Mouse (Mus musculus) hindlimb bud, embryonic 11.5 days (tissue): Measurements from ENCODE around the gene Ism2.
A peak's percentile ranks its signal among the peaks of the same experiment; 100 is the strongest.
"Not testable (repeated sequence)": the region's sequence is repeated elsewhere in the genome, so short reads cannot be mapped to it uniquely, and the experiment has no call there.

Source experiments
- DNase-seq: peaks from one replicate; pipeline ENCODE4 v3.0.0-alpha.2; 2012; ENCODE audit warnings: low read depth, low spot score; ENCODE audit errors: extremely low spot score

Gene Ism2

GRCm38 (mm10) chr12:87293934-87294333 is 5.6 kb downstream of the Ism2 start:
- no peak for DNase-seq

GRCm38 (mm10) chr12:87289100-87289499 is 10.4 kb downstream of the Ism2 start:
- DNase-seq: no peak

- DNase-seq: no peak
Measured at GRCm38 (mm10) chr12:87284726-87285125, 14.8 kb downstream of the Ism2 start.

DNA sequence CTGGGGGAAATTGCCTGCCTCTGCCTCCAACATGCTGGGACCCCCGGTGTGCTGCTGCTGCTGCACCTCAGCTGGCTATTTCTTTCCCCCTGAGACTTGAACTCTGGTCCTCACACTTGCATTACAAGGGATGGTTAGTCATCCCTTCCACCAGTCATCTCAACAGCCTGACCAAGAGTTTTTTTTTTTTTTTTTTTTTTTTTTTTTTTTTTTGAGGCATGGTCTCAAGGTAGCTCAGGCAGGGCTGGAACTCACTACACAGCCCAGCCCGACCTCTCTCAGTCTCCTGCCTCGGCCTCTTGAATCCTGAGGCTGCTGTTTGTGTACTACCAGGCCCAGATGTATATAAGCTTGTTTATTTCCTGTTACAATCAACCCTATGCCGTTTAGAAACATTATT is 15.2 kb downstream of the Ism2 start:
- no peak for DNase-seq

DNA sequence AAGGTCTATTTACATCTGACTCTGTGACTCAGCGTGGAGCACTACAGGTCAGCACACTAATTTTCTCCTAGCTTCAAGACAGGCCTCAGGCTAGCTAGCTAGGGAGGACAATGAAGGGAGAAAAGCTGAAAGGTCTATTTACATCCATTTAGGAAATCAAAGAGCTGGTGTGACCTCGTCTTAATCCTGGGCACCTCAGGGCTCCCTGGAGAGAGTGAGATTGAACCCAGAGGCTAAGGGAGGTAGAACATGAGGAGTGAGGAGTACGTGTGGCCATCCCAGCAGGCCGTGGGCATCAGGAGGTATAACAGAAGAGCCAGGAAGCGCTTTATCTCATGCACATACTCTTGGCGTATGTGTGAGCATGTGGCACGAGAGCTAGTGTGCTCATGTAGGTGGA is 15.8 kb downstream of the Ism2 start:
- no peak for DNase-seq

- DNase-seq: no peak
Measured at GRCm38 (mm10) chr12:87282743-87283142, 16.8 kb downstream of the Ism2 start.

GRCm38 (mm10) chr12:87281766-87282165 is 17.7 kb downstream of the Ism2 start:
- DNase-seq: no peak

DNA sequence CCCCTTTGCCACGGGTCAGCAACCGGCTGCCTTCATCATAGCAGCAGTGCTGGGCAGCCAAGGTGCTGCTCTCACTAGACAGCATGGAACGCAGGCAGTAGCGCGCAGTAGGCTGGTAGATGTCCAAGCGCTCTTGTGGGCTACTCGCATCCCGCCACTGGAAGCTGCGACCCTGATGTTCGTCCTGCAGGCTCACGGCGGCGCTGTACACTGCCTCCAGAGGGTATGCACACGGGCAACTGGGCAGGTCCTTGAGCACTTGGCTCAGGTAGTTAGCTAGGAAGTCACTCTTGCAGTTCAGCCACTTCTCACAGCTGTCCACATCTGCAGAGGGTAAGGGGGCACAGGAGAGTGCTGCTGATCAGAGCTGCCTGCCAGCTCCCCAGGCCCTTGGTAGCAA is 19.6 kb downstream of the Ism2 start:
- no peak for DNase-seq

- no peak for DNase-seq
Measured at GRCm38 (mm10) chr12:87279350-87279749, 20.2 kb downstream of the Ism2 start.

- DNase-seq: no peak
Measured at GRCm38 (mm10) chr12:87278118-87278730, 21.3 kb downstream of the Ism2 start.

DNA sequence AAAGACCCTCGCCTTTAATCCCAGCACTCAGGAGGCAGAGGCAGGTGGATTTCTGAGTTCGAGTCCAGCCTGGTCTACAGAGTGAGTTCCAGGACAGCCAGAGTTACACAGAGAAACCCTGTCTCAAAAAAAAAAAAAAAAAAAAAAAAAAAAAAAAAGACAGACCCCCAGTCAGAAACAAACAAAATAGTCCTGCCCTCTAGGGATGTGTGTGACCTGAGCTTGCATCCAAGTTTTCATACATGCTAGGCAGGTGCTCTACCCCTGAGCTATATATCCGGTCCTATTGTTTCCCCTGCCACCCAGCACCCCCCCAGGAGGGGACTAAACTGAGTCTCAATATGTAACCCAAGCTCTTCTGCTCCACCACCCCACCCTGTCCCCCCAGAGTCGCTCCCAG is 22.3 kb downstream of the Ism2 start:
- not testable (repeated sequence) for DNase-seq

DNA sequence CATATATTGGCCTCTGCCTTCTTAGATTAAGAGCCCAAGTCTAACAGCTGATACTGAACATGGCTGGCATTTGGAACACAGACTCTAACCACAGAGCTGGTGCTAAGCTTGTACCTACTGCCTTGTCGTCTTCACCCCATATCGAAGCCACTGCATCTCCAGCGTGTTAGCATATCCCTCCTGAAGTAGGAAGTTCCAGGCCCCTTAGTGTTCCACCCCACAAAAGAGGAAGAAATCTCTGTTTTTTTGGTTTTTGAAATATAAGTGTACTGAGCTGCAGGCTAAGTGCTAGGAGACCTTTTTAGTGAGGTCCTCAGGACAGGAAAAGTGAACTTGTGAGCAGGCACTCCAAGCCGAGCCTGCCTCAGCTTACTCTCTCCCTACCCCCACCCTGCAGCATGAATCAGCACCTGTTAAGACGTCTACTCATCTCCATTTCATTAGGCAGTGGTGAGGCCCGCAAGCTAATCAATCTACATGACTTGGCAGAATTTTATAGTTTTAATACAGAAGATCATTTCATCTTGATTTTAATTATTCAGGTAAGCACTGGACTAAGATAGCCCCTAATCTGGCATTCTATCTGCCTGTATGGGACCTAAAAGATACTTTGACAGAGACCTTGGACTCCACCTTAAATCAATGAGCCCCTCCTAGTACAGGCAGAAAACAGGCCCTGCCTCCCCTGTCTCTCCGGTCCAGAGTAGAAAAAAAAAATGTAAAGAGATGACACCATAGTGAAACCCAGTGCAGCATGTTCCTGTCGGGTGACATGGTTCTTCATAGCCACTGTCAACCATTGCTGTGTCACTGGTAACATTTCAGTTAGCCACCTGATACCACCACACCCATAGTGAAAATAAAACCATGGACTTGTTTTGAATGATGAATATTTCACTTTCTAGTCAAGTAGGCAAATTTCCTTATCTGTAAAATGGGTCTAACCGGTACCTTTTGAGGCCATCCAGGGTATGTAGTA is 24.4 kb downstream of the Ism2 start:
- no peak for DNase-seq

- DNase-seq: no peak
Measured at GRCm38 (mm10) chr12:87267682-87268081, 31.8 kb downstream of the Ism2 start.

- no peak for DNase-seq
Measured at GRCm38 (mm10) chr12:87266827-87267603, 32.5 kb downstream of the Ism2 start.

GRCm38 (mm10) chr12:87266108-87266826 is 33.2 kb downstream of the Ism2 start, which contains the start of the genes Vipas39 and Ahsa1:
TSS of gene Vipas39 (minus strand) at chr12:87266256.
TSS of gene Ahsa1 (plus strand) at chr12:87266479.
- peak; percentile 98 for DNase-seq

- DNase-seq: no peak
Measured at GRCm38 (mm10) chr12:87265444-87265843, 34.1 kb downstream of the Ism2 start.

DNA sequence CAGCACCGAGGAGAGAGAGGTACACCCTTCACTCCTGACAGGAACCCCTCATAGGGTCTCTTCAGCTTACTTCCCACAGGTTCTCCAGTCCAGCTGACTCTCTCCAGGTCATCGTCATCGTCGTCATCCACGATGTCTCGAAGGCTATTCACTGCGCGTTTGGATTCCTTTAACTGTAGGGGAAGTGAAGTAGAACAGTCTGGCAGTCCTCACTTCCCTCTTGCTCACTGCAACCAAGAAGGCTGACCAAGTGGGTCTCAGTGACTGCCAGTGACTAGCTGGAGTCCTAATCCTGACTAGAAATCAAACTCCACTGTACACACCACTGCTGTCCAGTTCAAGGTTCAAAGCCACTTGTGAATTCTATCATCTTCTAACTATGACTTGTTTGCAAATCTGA is 38.9 kb downstream of the Ism2 start:
- no peak for DNase-seq

DNA sequence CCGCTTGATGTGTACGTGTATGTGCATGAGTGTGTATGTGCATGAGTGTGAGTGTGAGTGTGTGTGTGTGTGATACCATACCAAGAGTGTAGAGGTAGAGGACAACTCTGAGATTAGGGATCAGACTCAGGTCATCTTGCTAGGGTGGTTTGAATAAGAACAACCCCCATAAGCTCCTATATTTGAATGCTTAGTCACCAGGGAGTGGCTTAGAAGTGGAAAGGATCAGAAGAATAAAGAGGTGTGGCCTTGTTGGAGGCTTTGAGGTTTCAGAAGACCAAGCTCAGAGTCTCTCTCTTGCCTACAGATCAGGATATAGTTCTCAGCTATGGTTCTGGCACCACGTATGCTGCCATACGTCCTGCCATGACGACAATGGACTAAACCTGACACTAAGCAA is 42.9 kb downstream of the Ism2 start:
- no peak for DNase-seq

GRCm38 (mm10) chr12:87253878-87254277 is 45.6 kb downstream of the Ism2 start:
- no peak for DNase-seq

DNA sequence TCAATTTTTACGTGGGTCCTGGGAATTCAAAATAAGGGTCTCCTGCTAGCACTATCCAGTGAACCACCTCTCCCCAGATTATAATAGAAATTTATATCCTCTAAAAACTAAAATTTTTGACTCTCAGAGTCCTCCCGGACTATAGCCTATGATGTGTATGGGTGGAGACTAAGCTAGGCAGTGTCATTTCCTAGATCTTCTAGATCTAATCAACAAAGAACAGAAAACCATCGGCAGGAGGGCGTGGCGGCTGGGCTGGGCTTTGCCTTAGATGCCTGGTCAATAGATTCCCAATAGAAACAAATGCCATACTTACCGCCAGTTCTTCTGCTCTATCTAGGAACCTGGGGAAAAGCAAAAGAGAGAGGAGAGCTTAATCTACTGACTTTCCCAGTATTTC is 49.3 kb downstream of the Ism2 start:
- no peak for DNase-seq

- no peak for DNase-seq
Measured at GRCm38 (mm10) chr12:87238632-87239031, 60.9 kb downstream of the Ism2 start, which contains the start of gene Noxred1. TSS of gene Noxred1 (minus strand) at chr12:87238732.
